Mouse (Mus musculus): ENCODE data around the gene Nudt4.

GRCm38 (mm10) chr10:95515293-95515931 lies 48.5 kb downstream of the Nudt4 start:
- TF ChIP-seq CTCF (IDR thresholded peaks at IDR 0.05; ENCODE audit: low read depth) (no peak), EP300 (IDR thresholded peaks at IDR 0.05; ENCODE audit: low read depth) (no peak)

Data from heart, postnatal 0 days (tissue).